8 mouse cellular contexts compared by ENCODE assay signal in the genomic region with DNA sequence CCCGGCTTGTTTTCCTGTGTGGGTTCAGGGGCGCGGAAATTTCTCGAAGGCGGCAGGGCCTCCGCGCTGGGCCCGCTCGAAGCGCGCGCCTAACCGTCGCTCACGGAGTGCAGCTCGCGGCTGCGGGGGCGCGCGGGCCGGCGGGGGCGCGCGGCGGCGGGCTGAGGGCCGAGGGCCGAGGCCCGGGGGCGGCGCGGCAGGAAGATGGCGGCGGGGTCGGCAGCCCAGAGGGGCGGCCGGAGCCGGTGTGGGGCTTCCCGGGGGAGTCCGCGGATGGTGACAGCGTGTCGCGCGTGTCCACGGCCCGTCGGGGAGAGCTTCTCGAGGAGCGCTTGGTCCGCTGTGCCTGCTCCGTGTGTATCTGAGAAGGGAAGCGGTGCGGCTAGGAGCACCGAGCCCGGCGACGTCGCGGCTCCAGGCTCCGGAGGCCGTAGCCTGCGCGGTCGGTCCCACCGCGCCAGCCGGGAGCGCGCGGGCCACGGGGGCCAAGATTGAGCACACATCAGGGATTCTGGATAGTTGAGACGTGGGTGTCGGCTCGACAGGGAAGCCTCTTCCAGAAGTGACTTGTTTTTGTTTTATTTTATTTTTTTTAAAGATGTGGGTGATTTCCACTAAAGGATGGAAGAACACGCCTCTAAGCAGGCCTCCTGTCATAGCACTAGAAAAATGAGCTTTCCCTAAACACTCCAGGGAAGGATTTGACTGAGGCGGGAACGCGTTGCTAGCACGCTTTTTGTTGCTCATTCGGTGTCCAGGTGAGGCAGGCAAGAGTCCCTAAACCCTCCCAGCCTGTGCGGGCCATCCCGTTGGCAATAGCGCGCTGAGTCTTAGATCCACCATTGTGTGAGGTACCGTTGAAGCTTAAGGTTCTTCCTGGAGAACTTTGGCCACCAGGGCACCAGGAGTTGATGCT. TPM values are rescaled to one million over a fixed set of nuclear protein-coding genes. Genes with fewer than 3 reads are reported as not detected.
DNase-seq lines count a peak whose midpoint lies in the region; ATAC-seq and TF ChIP-seq lines count a peak whose summit lies in the region.

No protein-coding gene starts in this region.

- no peaks in the 10 kb centered on the region for H3K36me3 ChIP-seq in embryonic facial prominence, embryonic 12.5 days
- H3K36me3 ChIP-seq in heart, embryonic 15.5 days: no peaks in the 10 kb centered on the region

- peak overlapping the region; percentile 98 for H3K27ac ChIP-seq in embryonic facial prominence, embryonic 12.5 days
- peak overlapping the region; percentile 99 for H3K27ac ChIP-seq in heart, embryonic 15.5 days

- H3K9me3 ChIP-seq in embryonic facial prominence, embryonic 12.5 days: no peaks in the 10 kb centered on the region
- H3K9me3 ChIP-seq in heart, embryonic 15.5 days (replicated peaks): no peaks in the 10 kb centered on the region

- peak overlapping the region; percentile 90 for H3K9ac ChIP-seq in embryonic facial prominence, embryonic 12.5 days
- H3K9ac ChIP-seq in heart, embryonic 15.5 days: peak overlapping the region; percentile 85

- TF ChIP-seq CTCF in lung, adult 2 months (IDR thresholded peaks at IDR 0.05; ENCODE audit: insufficient read depth, low read length): no peak

- H3K4me1 ChIP-seq in embryonic facial prominence, embryonic 12.5 days: peaks cover 24% of the 10 kb centered on the region
- peaks cover 42% of the 10 kb centered on the region for H3K4me1 ChIP-seq in heart, embryonic 15.5 days (replicated peaks)
- peaks cover 21% of the 10 kb centered on the region for H3K4me1 ChIP-seq in lung, adult 2 months (ENCODE audit: control insufficient read depth, insufficient read depth, low read length)

- peak; percentile 19; the same call in 1 of the 2 replicates for TF ChIP-seq POLR2A in lung, adult 2 months (IDR thresholded peaks at IDR 0.05; ENCODE audit: borderline replicate concordance, extremely low read depth, low read depth, low read length)

- peak overlapping the region; percentile 85 for H3K4me2 ChIP-seq in embryonic facial prominence, embryonic 12.5 days (replicated peaks)
- peak overlapping the region; percentile 77 for H3K4me2 ChIP-seq in heart, embryonic 15.5 days

- peak overlapping the region; percentile 73 for H3K4me3 ChIP-seq in embryonic facial prominence, embryonic 12.5 days
- H3K4me3 ChIP-seq in heart, embryonic 15.5 days: peak overlapping the region; percentile 84
- peak overlapping the region; percentile 88 for H3K4me3 ChIP-seq in lung, adult 2 months (replicated peaks; ENCODE audit: extremely low read depth, low read depth, low read length)

- ATAC-seq in embryonic facial prominence, embryonic 12.5 days (ENCODE audit: insufficient number of reproducible peaks, insufficient read depth, low FRiP score, low TSS enrichment): peak; percentile 48
- peak; percentile 38 for ATAC-seq in heart, embryonic 15.5 days (replicated peaks; ENCODE audit: insufficient number of reproducible peaks, insufficient read depth, low FRiP score, low read depth)

- no peaks in the 10 kb centered on the region for H3K27me3 ChIP-seq in embryonic facial prominence, embryonic 12.5 days
- H3K27me3 ChIP-seq in heart, embryonic 15.5 days: no peaks in the 10 kb centered on the region

- WGBS in embryonic facial prominence, embryonic 12.5 days: 1% methylated on average over 71 of the region's 88 CpGs
- under 1% methylated on average over 78 of the region's 88 CpGs for WGBS in heart, embryonic 15.5 days
- under 1% methylated on average over 88 of the region's 88 CpGs for WGBS in lung, adult 2 months

- DNase-seq in B cell, adult 2 months: peak; percentile 56 to 65
- DNase-seq in adrenal gland, adult 8-10 months: peak; percentile 44
- DNase-seq in kidney, postnatal 25 days: peak; percentile 55 to 84
- peak; percentile 66 for DNase-seq in lung, adult 2 months
- peak; percentile 50 for DNase-seq in ovary, adult 18-20 months (ENCODE audit: low spot score)
- DNase-seq in thymus, postnatal 0 days (ENCODE audit: low spot score): peak; percentile 87

RNA-seq across cellular contexts. Expression of gene Pknox1, which starts 0.9 kb away (rescaled TPM):
- total RNA-seq in adrenal gland, adult 8-10 months (2022): 10 to 100 TPM; 20.6 to 28.1 (median 24.2) TPM
- polyA plus RNA-seq in embryonic facial prominence, embryonic 12.5 days (2016; fragmentation: Nextera tagmentation; extraction: Ambion mirVana): 26.7 and 27.1 TPM in 2 replicates
- polyA plus RNA-seq in heart, embryonic 15.5 days (2015; fragmentation: Nextera tagmentation; extraction: Ambion mirVana): 14.0 and 19.9 TPM in 2 replicates
- polyA plus RNA-seq in lung, adult 2 months (2012; rRNA removed): 22.9 and 26.8 TPM in 2 replicates
- polyA plus RNA-seq in thymus, postnatal 0 days (2015; fragmentation: Nextera tagmentation; extraction: Ambion mirVana): 30.6 and 31.9 TPM in 2 replicates

RNA-seq across cellular contexts. Expression of gene Ndufv3, which starts 45.5 kb away (rescaled TPM):
- 100 to 1,000 TPM; 254 to 452 (median 371) TPM for total RNA-seq in adrenal gland, adult 8-10 months (2022)
- polyA plus RNA-seq in embryonic facial prominence, embryonic 12.5 days (2016; fragmentation: Nextera tagmentation; extraction: Ambion mirVana): 219 and 253 TPM in 2 replicates
- polyA plus RNA-seq in heart, embryonic 15.5 days (2015; fragmentation: Nextera tagmentation; extraction: Ambion mirVana): 512 and 629 TPM in 2 replicates
- polyA plus RNA-seq in lung, adult 2 months (2012; rRNA removed): 79.5 and 101 TPM in 2 replicates
- polyA plus RNA-seq in thymus, postnatal 0 days (2015; fragmentation: Nextera tagmentation; extraction: Ambion mirVana): 425 and 444 TPM in 2 replicates

RNA-seq across cellular contexts. Expression of gene Wdr4, which starts 45.6 kb away (rescaled TPM):
- total RNA-seq in adrenal gland, adult 8-10 months (2022): 10 to 100 TPM; 21.5 to 30.9 (median 26.1) TPM
- polyA plus RNA-seq in embryonic facial prominence, embryonic 12.5 days (2016; fragmentation: Nextera tagmentation; extraction: Ambion mirVana): 39.8 and 44.5 TPM in 2 replicates
- 16.7 and 26.0 TPM in 2 replicates for polyA plus RNA-seq in heart, embryonic 15.5 days (2015; fragmentation: Nextera tagmentation; extraction: Ambion mirVana)
- polyA plus RNA-seq in lung, adult 2 months (2012; rRNA removed): 20.1 and 20.6 TPM in 2 replicates
- 23.9 and 24.7 TPM in 2 replicates for polyA plus RNA-seq in thymus, postnatal 0 days (2015; fragmentation: Nextera tagmentation; extraction: Ambion mirVana)

Comparison
In these comparisons a context has a peak if more than half of its experiments do, and no peak if none do; other contexts are left out.
1. Peak in every context shown above with its lines: DNase-seq, ATAC-seq, H3K4me3 ChIP-seq and H3K27ac ChIP-seq.